Mouse (Mus musculus) liver, postnatal 0 days (tissue): Measurements from ENCODE around the gene Rin3. TPM values are rescaled to one million over a fixed set of nuclear protein-coding genes. Genes with fewer than 3 reads are reported as not detected.

Experiments
- ATAC-seq: fragments of 200-750 bp; cut with Nextera tagmentation; 2 replicates; pipeline ENCODE4 v1.8.0; 2017; ENCODE audit warnings: mild to moderate bottlenecking, moderate library complexity
- DNase-seq: peaks from one replicate; pipeline ENCODE4 v3.0.0-alpha.2; 2016
- H3K27ac ChIP-seq: fragments of 300-500 bp; sonication (generic); 2 replicates; pipeline ENCODE4 v1.5.1; 2014; ENCODE audit warnings: antibody characterized with exemption, moderate library complexity, mild to moderate bottlenecking, low read depth
- H3K27me3 ChIP-seq: fragments of 300-500 bp; sonication (generic); 2 replicates; pipeline ENCODE4 v1.6.1; 2014; ENCODE audit warnings: low read length, control low read depth, mixed read lengths; ENCODE audit not compliant: insufficient read depth
- H3K36me3 ChIP-seq: fragments of 300-500 bp; sonication (generic); replicated peaks from 2 replicates; pipeline ENCODE4 v1.6.1; 2014; ENCODE audit warnings: mild to moderate bottlenecking, control low read depth, low read length, moderate library complexity, mixed read lengths; ENCODE audit not compliant: insufficient read depth
- H3K4me1 ChIP-seq: fragments of 300-500 bp; sonication (generic); 2 replicates; pipeline ENCODE4 v1.6.1; 2014; ENCODE audit warnings: antibody characterized with exemption, mild to moderate bottlenecking, control low read depth; ENCODE audit not compliant: insufficient read depth
- H3K4me2 ChIP-seq: fragments of 300-500 bp; sonication (generic); 2 replicates; pipeline ENCODE4 v1.6.1; 2014; ENCODE audit warnings: low read depth, mild to moderate bottlenecking, low read length, moderate library complexity, mixed read lengths
- H3K4me3 ChIP-seq: fragments of 300-500 bp; sonication (generic); 2 replicates; pipeline ENCODE4 v1.5.1; 2014; ENCODE audit warnings: low read depth, low read length
- H3K9ac ChIP-seq: fragments of 300-500 bp; sonication (generic); replicated peaks from 2 replicates; pipeline ENCODE4 v1.6.1; 2014; ENCODE audit warnings: mild to moderate bottlenecking, moderate library complexity
- H3K9me3 ChIP-seq: fragments of 300-500 bp; sonication (generic); 2 replicates; pipeline ENCODE4 v1.6.1; 2016; ENCODE audit warnings: mild to moderate bottlenecking, control low read depth, low read length, mixed read lengths
- CTCF ChIP-seq: sonication (generic); IDR thresholded peaks from 2 replicates; pipeline ENCODE4 v1.5.1; 2016; ENCODE audit warnings: antibody characterized with exemption, low read depth
- EP300 ChIP-seq: IDR thresholded peaks from 2 replicates; pipeline ENCODE4 v1.6.1; 2016; ENCODE audit warnings: antibody characterized with exemption, low read depth, mild to moderate bottlenecking
- WGBS: fragments of 180-500 bp; shearing (Covaris S2); extraction: QIAGEN DNeasy Blood & Tissue Kit; methylation state at CpG from one replicate; pipeline ENCODE4 v1.1.7; 2014; ENCODE audit not compliant: insufficient replicate concordance; 5-methylcytosine and 5-hydroxymethylcytosine counted together
- polyA plus RNA-seq: library from polyadenylated mRNA; unstranded; fragments of >200 nt; fragmentation: Nextera tagmentation; extraction: Ambion mirVana; gene quantifications from 2 replicates; pipeline ENCODE4 v1.2.1, GENCODE M21; 2015

The Rin3 gene
- polyA plus RNA-seq, 1 experiment from 2014 or later: 10.0 TPM

GRCm38 (mm10) chr12:102320322-102320721, 37.5 kb downstream of the Rin3 start:
- no peak overlapping the region for H3K9ac ChIP-seq
- 43% methylated on average over 2 of the region's 2 CpGs for WGBS
- H3K9me3 ChIP-seq: no peaks in the 10 kb centered on the region
- peaks cover 37% of the 10 kb centered on the region for H3K4me1 ChIP-seq
- TF ChIP-seq EP300 (no peak), CTCF (no peak)
- peaks cover 3% of the 10 kb centered on the region for H3K36me3 ChIP-seq
- ATAC-seq: peak; percentile 26; the same call in 1 of the 2 replicates
- no peaks in the 10 kb centered on the region for H3K27me3 ChIP-seq
- H3K27ac ChIP-seq: peak overlapping the region; percentile 84
- no peak for DNase-seq
- peak overlapping the region; percentile 30; the same call in 1 of the 2 replicates for H3K4me2 ChIP-seq
- no peak overlapping the region for H3K4me3 ChIP-seq

- no peak for ATAC-seq
- DNase-seq: no peak
- H3K9me3 ChIP-seq: no peaks in the 10 kb centered on the region
- H3K4me2 ChIP-seq: no peak overlapping the region
- no peaks in the 10 kb centered on the region for H3K27me3 ChIP-seq
- no peak for TF ChIP-seq EP300
- TF ChIP-seq CTCF: no peak
- H3K36me3 ChIP-seq: peaks cover 6% of the 10 kb centered on the region
- WGBS: 39% methylated on average over 4 of the region's 4 CpGs
- H3K9ac ChIP-seq: no peak overlapping the region
- peaks cover 37% of the 10 kb centered on the region for H3K4me1 ChIP-seq
- peak overlapping the region; percentile 84; the same call in 1 of the 2 replicates for H3K27ac ChIP-seq
- H3K4me3 ChIP-seq: no peak overlapping the region
Observed at GRCm38 (mm10) chr12:102321064-102321728, 38.3 kb downstream of the Rin3 start.

GRCm38 (mm10) chr12:102321855-102322254, 39.0 kb downstream of the Rin3 start:
- Histone ChIP-seq H3K27me3 (no peaks in the 10 kb centered on the region), H3K9ac (no peak overlapping the region), H3K36me3 (peaks cover 10% of the 10 kb centered on the region), H3K27ac (peak overlapping the region; percentile 84; the same call in 1 of the 2 replicates), H3K4me2 (no peak overlapping the region), H3K9me3 (no peaks in the 10 kb centered on the region), H3K4me1 (peaks cover 37% of the 10 kb centered on the region), H3K4me3 (no peak overlapping the region)
- TF ChIP-seq EP300: no peak
- no peak for TF ChIP-seq CTCF
- 67% methylated on average over 5 of the region's 5 CpGs for WGBS
- ATAC-seq: no peak
- DNase-seq: no peak

GRCm38 (mm10) chr12:102323392-102323791, 40.5 kb downstream of the Rin3 start:
- H3K9me3 ChIP-seq: no peaks in the 10 kb centered on the region
- no peak overlapping the region for H3K4me3 ChIP-seq
- 74% methylated on average over 2 of the region's 2 CpGs for WGBS
- DNase-seq: no peak
- peaks cover 12% of the 10 kb centered on the region for H3K36me3 ChIP-seq
- H3K4me2 ChIP-seq: no peak overlapping the region
- H3K27me3 ChIP-seq: no peaks in the 10 kb centered on the region
- H3K27ac ChIP-seq: no peak overlapping the region
- TF ChIP-seq EP300 (no peak), CTCF (no peak)
- no peak for ATAC-seq
- H3K9ac ChIP-seq: no peak overlapping the region
- peaks cover 32% of the 10 kb centered on the region for H3K4me1 ChIP-seq

- Histone ChIP-seq H3K27ac (no peak overlapping the region), H3K9ac (no peak overlapping the region), H3K27me3 (no peaks in the 10 kb centered on the region), H3K9me3 (no peaks in the 10 kb centered on the region), H3K4me3 (no peak overlapping the region), H3K36me3 (peaks cover 14% of the 10 kb centered on the region), H3K4me1 (peaks cover 23% of the 10 kb centered on the region), H3K4me2 (no peak overlapping the region)
- WGBS: 73% methylated on average over 6 of the region's 6 CpGs
- no peak for TF ChIP-seq EP300
- TF ChIP-seq CTCF: no peak
- DNase-seq: no peak
- ATAC-seq: no peak
Observed at GRCm38 (mm10) chr12:102324156-102324885, 41.5 kb downstream of the Rin3 start.

GRCm38 (mm10) chr12:102324886-102325220, 42.0 kb downstream of the Rin3 start:
- Histone ChIP-seq H3K9ac (no peak overlapping the region), H3K27me3 (no peaks in the 10 kb centered on the region), H3K27ac (no peak overlapping the region), H3K4me1 (peaks cover 19% of the 10 kb centered on the region), H3K4me3 (no peak overlapping the region), H3K9me3 (no peaks in the 10 kb centered on the region), H3K36me3 (peaks cover 14% of the 10 kb centered on the region), H3K4me2 (no peak overlapping the region)
- DNase-seq (no peak), ATAC-seq (no peak)
- TF ChIP-seq CTCF (no peak), EP300 (no peak)
- WGBS: 83% methylated on average over 2 of the region's 2 CpGs
